Mouse (Mus musculus) heart, embryonic 15.5 days (tissue): ENCODE results near the gene Alkbh7. TPM values are rescaled to one million over a fixed set of nuclear protein-coding genes. Genes with fewer than 3 reads are reported as not detected.

ENCODE experiments used
- ATAC-seq: fragments of 200-750 bp; cut with Nextera tagmentation; replicated peaks from 2 replicates; pipeline ENCODE4 v1.8.0; 2017; ENCODE audit warnings: low read depth, moderate TSS enrichment; ENCODE audit not compliant: insufficient number of reproducible peaks, insufficient read depth, low FRiP score
- H3K27ac ChIP-seq: fragments of 300-500 bp; sonication (generic); 2 replicates; pipeline ENCODE4 v1.5.1; 2015; ENCODE audit warnings: mild to moderate bottlenecking, inconsistent platforms
- H3K27me3 ChIP-seq: fragments of 300-500 bp; sonication (generic); 2 replicates; pipeline ENCODE4 v1.6.1; 2015; ENCODE audit warnings: inconsistent platforms
- H3K36me3 ChIP-seq: fragments of 300-500 bp; sonication (generic); 2 replicates; pipeline ENCODE4 v1.6.1; 2015; ENCODE audit warnings: mild to moderate bottlenecking, inconsistent platforms
- H3K4me1 ChIP-seq: fragments of 300-500 bp; sonication (generic); replicated peaks from 2 replicates; pipeline ENCODE4 v1.6.1; 2015; ENCODE audit warnings: inconsistent platforms
- H3K4me2 ChIP-seq: fragments of 300-500 bp; sonication (generic); 2 replicates; pipeline ENCODE4 v1.6.1; 2015; ENCODE audit warnings: inconsistent platforms, mild to moderate bottlenecking, moderate library complexity
- H3K4me3 ChIP-seq: fragments of 300-500 bp; sonication (generic); 2 replicates; pipeline ENCODE4 v1.5.1; 2015; ENCODE audit warnings: mild to moderate bottlenecking, inconsistent platforms
- H3K9ac ChIP-seq: fragments of 300-500 bp; sonication (generic); 2 replicates; pipeline ENCODE4 v1.6.1; 2015; ENCODE audit warnings: mild to moderate bottlenecking, inconsistent platforms
- H3K9me3 ChIP-seq: fragments of 300-500 bp; sonication (generic); replicated peaks from 2 replicates; pipeline ENCODE4 v1.6.1; 2016; ENCODE audit warnings: inconsistent platforms
- WGBS: fragments of 180-500 bp; shearing (Covaris S2); methylation state at CpG from one replicate; pipeline ENCODE4 v1.1.7; 2015; ENCODE audit warnings: mixed read lengths; 5-methylcytosine and 5-hydroxymethylcytosine counted together
- polyA plus RNA-seq: library from polyadenylated mRNA; unstranded; fragments of >200 nt; fragmentation: Nextera tagmentation; extraction: Ambion mirVana; gene quantifications from 2 replicates; pipeline ENCODE4 v1.2.1, GENCODE M21; 2015

Gene Alkbh7
- polyA plus RNA-seq, 1 experiment from 2014 or later = 52.4 TPM

DNA sequence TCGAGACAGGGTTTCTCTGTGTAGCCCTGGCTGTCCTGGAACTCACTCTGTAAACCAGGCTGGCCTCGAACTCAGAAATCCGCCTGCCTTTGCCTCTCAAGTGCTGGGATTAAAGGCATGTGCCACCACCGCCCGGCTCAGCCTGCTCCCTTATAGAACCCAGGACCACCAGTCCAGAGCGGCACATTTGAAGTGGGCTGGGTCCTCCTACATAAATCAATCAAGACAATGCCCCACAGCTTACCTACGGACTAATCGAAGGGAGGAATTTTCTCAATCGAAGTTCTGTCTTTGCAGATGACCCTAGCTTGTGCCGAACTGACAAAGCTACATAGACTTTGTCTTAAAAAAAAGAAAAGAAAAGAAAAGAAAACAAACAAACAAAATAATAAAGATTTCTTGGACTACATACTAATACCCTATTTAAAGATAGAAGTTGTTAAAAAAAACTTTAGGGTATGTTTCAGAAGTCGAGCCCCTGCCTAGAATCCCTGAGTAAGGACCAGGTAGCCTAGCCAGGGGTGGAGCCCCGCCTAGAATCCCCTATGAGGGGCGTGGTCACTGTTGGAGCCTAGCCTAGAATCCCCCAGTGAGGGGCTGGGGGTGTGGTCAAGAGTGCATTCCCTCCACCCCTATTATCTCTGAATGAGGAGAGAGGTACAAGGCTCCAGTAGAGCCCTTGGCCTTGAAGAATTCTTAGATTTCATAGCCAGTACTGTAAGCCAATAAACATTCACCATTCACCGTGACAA, 23.0 kb upstream of the Alkbh7 start:
- Histone ChIP-seq H3K4me3 (no peak overlapping the region), H3K9me3 (no peaks in the 10 kb centered on the region), H3K27ac (no peak overlapping the region), H3K36me3 (no peaks in the 10 kb centered on the region), H3K27me3 (0 out of 2 replicates have a peak, but pooled peaks cover 6% of the 10 kb centered on the region), H3K4me2 (no peak overlapping the region), H3K9ac (no peak overlapping the region), H3K4me1 (no peaks in the 10 kb centered on the region)
- 60% methylated on average over 14 of the region's 14 CpGs for WGBS
- no peak for ATAC-seq

DNA sequence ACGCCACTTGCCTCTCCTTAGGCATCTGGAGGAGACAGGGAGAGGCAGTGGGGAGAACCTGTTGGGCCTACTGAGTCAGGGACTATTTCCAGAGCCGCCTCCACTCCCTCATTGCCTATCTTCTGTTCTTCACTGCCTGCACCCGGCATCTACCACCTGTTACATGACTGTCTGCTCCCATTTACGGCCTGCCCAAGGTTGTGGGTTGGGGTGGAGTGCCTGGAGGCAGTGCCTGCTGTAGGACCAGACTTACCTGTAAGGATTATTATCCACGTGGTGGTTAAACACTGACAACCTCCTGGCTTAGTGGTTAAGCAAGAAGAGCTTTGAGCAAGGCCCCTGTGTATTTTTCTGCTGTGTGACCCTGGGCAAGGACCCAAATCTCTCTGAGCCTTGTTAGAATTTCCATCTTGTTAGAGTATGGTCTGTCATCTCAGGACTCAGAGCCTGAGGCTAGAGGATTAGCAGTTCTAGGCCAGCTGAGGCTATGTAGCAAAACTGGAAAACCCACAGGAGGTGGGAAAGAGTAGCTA, 22.4 kb upstream of the Alkbh7 start:
- Histone ChIP-seq H3K36me3 (no peaks in the 10 kb centered on the region), H3K4me1 (no peaks in the 10 kb centered on the region), H3K27ac (no peak overlapping the region), H3K9me3 (no peaks in the 10 kb centered on the region), H3K9ac (no peak overlapping the region), H3K4me2 (no peak overlapping the region), H3K4me3 (no peak overlapping the region), H3K27me3 (0 out of 2 replicates have a peak, but pooled peaks cover 6% of the 10 kb centered on the region)
- no peak for ATAC-seq
- 78% methylated on average over 5 of the region's 5 CpGs for WGBS

DNA sequence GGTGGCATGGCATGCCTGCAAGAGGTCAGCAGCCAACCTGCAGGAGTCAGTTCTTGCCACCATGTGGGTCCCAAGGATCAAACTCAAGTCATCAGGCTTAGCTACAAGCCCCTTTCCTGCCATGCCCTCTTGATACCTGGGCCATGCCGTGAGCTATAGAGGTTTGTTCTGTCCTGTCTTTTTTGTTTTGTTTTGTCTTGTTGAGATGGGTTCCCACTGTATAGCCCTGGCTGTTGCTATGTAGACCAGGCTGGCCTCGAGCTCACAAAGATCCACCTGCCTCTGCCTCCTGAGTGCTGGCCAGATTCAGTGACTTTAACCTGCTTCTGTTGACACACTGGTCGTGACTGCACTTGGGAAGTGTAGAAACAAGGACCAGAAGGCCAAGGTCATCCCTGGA, 21.7 kb upstream of the Alkbh7 start:
- H3K36me3 ChIP-seq = no peaks in the 10 kb centered on the region
- no peaks in the 10 kb centered on the region for H3K4me1 ChIP-seq
- no peak overlapping the region for H3K27ac ChIP-seq
- H3K27me3 ChIP-seq = 0 out of 2 replicates have a peak, but pooled peaks cover 6% of the 10 kb centered on the region
- H3K4me3 ChIP-seq = no peak overlapping the region
- H3K9me3 ChIP-seq = no peaks in the 10 kb centered on the region
- WGBS = 59% methylated on average over 3 of the region's 3 CpGs
- H3K9ac ChIP-seq = no peak overlapping the region
- no peak overlapping the region for H3K4me2 ChIP-seq
- no peak for ATAC-seq

DNA sequence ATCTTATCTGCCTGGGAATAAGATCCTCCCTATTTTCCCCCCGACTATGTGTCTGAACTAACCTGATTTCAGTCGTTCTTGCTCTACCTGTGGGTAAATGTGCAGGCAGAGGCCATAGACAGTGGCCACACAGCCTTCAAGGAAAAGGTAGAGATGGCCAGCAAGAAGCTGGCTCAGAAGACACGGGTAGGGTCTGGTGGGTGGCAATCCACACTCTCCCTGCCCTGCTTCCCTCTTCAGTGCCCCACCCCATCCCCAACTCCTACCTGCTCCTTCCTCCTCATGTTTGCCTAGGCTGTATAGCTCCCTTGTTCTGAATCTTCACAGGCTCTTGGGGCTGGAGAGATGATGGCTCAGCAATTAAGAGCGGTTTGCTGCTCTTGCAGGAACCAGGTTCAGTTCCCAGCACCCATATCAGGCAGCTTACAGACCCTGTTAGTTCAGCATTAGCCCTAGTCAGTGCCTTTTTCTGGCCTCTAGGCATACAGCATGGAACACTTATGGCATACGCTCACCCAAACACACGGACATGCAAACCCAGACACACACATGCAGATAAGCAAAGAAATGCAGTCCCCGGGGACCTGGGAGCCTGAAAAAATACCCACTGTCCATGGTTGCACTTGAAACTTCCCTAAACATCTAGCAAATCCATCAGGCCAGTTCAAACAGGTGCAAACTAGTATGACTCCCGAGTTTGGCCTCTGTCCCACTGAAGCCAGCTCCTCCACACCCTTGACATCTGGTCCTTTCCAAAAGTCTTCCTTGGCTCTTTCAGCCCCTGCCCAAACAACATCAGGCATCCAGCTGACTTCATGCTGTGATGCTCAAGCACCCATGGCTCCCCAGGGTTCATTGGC, 20.4 kb upstream of the Alkbh7 start:
- Histone ChIP-seq H3K4me2 (no peak overlapping the region), H3K9ac (no peak overlapping the region), H3K27ac (no peak overlapping the region), H3K27me3 (0 out of 2 replicates have a peak, but pooled peaks cover 1% of the 10 kb centered on the region), H3K9me3 (no peaks in the 10 kb centered on the region), H3K4me3 (no peak overlapping the region), H3K4me1 (no peaks in the 10 kb centered on the region), H3K36me3 (no peaks in the 10 kb centered on the region)
- no peak for ATAC-seq
- 60% methylated on average over 8 of the region's 8 CpGs for WGBS

DNA sequence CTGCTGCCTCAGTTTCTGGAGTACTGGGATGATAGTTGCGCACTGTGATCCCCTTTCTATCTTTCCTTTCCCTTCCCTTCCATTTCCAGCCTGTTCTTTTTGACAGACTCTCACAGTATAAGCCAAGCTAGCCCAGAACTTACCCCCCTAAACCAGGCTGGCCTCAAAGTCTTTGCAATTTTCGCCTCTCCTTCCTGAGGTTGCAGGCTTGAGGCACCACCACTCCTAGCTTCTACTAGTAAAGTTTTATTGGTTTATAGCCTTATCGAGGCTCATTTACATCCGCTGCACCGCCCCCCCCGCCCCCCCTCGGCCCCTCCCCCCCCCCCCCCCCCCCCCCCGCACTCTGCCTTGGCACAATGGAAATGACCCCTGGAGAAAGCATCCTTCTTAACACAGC, 17.6 kb upstream of the Alkbh7 start:
- H3K4me1 ChIP-seq = no peaks in the 10 kb centered on the region
- H3K36me3 ChIP-seq = no peaks in the 10 kb centered on the region
- no peak overlapping the region for H3K4me2 ChIP-seq
- no peak overlapping the region for H3K27ac ChIP-seq
- no peaks in the 10 kb centered on the region for H3K27me3 ChIP-seq
- ATAC-seq = no peak
- no peak overlapping the region for H3K9ac ChIP-seq
- no peaks in the 10 kb centered on the region for H3K9me3 ChIP-seq
- no peak overlapping the region for H3K4me3 ChIP-seq
- 64% methylated on average over 4 of the region's 8 CpGs for WGBS

DNA sequence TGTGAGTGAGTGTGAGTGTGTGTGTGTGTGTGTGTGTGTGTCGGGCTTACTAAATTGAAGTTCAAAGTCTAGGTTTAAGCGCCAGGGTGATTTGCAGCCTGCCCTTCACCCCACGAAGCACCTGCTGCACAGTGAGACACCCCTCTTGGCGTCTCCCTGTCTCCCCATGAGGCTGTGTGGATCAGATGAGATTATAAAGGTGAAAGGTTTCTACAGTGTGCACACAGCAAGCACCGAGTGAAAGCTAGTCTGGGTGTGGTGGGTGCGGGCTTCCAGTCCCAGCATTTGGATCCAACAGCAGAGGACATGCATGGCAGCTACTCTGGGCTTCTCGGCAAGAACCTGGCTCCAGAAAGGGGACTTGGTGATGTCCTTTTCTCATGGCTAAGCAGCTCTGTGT, 16.1 kb upstream of the Alkbh7 start:
- no peaks in the 10 kb centered on the region for H3K36me3 ChIP-seq
- H3K27me3 ChIP-seq = no peaks in the 10 kb centered on the region
- H3K9ac ChIP-seq = no peak overlapping the region
- H3K4me2 ChIP-seq = no peak overlapping the region
- WGBS = 72% methylated on average over 7 of the region's 7 CpGs
- no peak overlapping the region for H3K4me3 ChIP-seq
- ATAC-seq = no peak
- H3K27ac ChIP-seq = no peak overlapping the region
- H3K4me1 ChIP-seq = no peaks in the 10 kb centered on the region
- no peaks in the 10 kb centered on the region for H3K9me3 ChIP-seq

DNA sequence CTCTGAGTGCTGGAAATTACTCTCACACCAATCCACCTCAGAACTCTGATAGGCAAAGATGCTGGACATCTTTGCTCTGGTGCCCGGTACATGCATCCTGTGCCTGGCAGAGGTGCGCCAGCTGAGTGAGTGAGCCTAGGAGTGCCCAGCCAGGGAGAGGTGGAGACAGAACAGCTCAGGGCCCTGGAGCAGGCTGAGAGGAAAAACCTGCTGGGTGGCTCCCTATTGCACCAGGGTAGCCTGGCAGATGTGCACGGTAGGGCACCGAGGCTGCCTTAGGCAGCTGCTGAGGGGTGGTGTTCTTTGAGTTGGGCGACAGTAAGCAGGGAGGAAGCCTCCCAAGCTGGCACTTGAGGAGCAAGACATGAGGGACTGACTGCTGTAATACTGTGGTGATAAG, 15.1 kb upstream of the Alkbh7 start, which contains the start of gene Acer1:
Gene Acer1, minus strand, starts transcription at position 114 of the 400 bp plus-strand sequence.
- Histone ChIP-seq H3K27ac (no peak within 1 kb of the TSS), H3K9ac (no peak within 1 kb of the TSS), H3K36me3 (no peaks in the 10 kb centered on the region), H3K4me1 (no peaks in the 10 kb centered on the region), H3K27me3 (no peaks in the 10 kb centered on the region), H3K4me3 (no peak within 1 kb of the TSS), H3K4me2 (no peak within 1 kb of the TSS), H3K9me3 (no peaks in the 10 kb centered on the region)
- ATAC-seq = 0 out of 2 replicates have a peak, but pooled peaks have one; percentile 14
- WGBS = 59% methylated on average over 5 of the region's 5 CpGs

DNA sequence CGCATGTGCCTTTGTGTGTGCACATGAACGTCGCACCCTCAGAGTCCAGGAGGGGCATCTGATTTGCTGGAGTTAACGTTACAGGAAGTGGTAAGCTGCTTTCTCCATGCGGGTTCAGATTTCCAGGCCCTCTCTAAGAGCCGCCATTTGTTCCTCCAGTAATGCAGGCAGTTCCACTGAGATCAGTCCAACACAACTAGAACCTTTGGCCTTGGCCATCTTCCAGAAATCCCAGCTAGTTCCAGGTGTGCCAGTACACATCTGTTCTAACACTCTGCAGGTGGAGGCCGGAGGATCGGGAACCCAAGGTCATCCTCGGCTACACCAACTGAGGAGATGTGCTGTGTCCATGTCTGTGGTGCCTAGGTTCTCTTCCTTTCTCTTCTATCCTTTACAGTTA, 12.3 kb upstream of the Alkbh7 start:
- no peak for ATAC-seq
- no peak overlapping the region for H3K27ac ChIP-seq
- H3K4me2 ChIP-seq = no peak overlapping the region
- H3K4me3 ChIP-seq = no peak overlapping the region
- no peak overlapping the region for H3K9ac ChIP-seq
- no peaks in the 10 kb centered on the region for H3K4me1 ChIP-seq
- no peaks in the 10 kb centered on the region for H3K27me3 ChIP-seq
- no peaks in the 10 kb centered on the region for H3K36me3 ChIP-seq
- H3K9me3 ChIP-seq = no peaks in the 10 kb centered on the region
- 74% methylated on average over 9 of the region's 9 CpGs for WGBS

DNA sequence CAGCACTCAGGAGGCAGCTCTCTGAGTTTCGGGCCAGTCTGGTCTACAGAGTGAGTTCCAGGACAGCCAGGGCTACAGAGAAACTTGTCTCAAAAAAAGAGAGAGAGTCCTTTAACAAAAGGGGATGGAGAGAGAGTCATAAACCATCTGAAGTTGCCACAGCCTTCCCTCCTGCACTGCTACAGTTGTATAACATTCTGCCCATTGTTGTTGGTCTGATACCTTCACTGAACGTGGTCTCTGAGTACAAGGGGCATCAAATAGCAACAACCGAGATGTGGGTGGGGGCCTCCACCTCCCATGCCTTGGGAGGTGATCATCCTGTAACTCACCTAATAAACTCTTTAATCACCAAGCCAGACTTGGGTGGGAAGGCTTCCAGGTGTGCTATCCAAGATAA, 11.5 kb upstream of the Alkbh7 start:
- WGBS = 78% methylated on average over 3 of the region's 3 CpGs
- Histone ChIP-seq H3K4me1 (no peaks in the 10 kb centered on the region; the same call in 1 of the 2 replicates), H3K4me2 (no peak overlapping the region), H3K9me3 (no peaks in the 10 kb centered on the region), H3K4me3 (no peak overlapping the region), H3K27me3 (no peaks in the 10 kb centered on the region), H3K9ac (no peak overlapping the region), H3K27ac (no peak overlapping the region), H3K36me3 (no peaks in the 10 kb centered on the region)
- no peak for ATAC-seq

DNA sequence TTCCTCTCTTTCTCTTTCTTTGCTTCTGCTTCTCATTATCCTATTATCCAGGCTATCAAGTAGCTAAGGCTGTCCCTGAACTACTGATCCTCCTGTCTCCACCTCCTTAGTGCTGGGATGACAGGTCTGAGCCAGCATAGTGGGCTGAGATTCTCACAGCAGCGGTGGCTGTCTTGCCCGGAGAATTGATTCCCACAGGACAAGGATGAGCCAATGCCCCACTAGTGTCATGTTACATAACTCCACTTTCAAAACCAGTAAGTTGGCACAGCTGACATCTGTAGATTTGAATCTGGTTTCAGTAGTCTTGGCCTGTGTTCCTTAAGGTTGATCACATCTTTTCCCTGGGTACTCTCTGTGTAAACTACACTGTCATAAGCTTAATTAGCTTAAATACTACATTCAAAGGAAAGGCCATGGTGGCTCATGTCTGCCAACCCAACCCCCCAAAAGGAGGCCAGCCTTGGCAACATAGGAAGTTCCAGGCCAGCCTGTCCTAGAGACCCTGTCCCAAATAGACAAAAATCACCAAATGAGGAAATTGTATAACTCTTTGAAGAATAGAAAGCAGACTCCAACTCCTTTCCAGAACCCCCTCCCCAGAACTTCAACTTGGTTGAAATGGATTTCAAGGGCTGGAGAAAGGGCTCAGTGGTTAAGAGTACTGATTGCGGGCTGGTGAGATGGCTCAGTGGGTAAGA, 10.9 kb upstream of the Alkbh7 start:
- no peaks in the 10 kb centered on the region for H3K27me3 ChIP-seq
- H3K9me3 ChIP-seq = no peaks in the 10 kb centered on the region
- H3K4me1 ChIP-seq = peaks cover 6% of the 10 kb centered on the region
- H3K27ac ChIP-seq = no peak overlapping the region
- H3K36me3 ChIP-seq = no peaks in the 10 kb centered on the region
- WGBS = 84% methylated on average over 3 of the region's 3 CpGs
- ATAC-seq = no peak
- no peak overlapping the region for H3K4me3 ChIP-seq
- no peak overlapping the region for H3K9ac ChIP-seq
- no peak overlapping the region for H3K4me2 ChIP-seq

DNA sequence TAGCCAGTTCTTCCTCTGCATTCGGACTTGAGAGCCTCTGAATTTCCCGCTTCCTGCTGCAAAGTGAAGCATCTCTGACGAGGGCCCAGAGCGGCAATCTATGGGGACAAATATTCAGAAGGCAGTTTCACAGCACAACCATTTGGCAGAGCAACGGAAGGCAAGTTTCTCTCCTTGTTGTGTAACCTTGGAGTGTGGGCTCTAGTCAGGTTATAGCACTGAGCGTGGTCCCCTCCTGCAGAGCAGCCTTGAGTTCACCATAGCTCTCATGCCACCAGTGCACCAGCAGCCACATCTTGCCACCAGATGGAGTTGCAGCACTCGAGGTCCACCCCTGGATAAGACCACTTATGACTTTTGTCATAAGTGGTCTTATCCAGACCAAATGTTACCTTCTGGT, 8.7 kb upstream of the Alkbh7 start:
- Histone ChIP-seq H3K4me1 (peaks cover 11% of the 10 kb centered on the region), H3K4me2 (no peak overlapping the region), H3K27ac (no peak overlapping the region), H3K4me3 (no peak overlapping the region), H3K27me3 (no peaks in the 10 kb centered on the region), H3K9ac (no peak overlapping the region), H3K9me3 (no peaks in the 10 kb centered on the region), H3K36me3 (peaks cover 13% of the 10 kb centered on the region; the same call in 1 of the 2 replicates)
- WGBS = 81% methylated on average over 7 of the region's 7 CpGs
- ATAC-seq = no peak
